Mouse (Mus musculus) CH12.LX (cell line): Measurements from ENCODE around the gene Astn2. TPM values are rescaled to one million over a fixed set of nuclear protein-coding genes. Genes with fewer than 3 reads are reported as not detected.

ENCODE experiments used
- DNase-seq: peaks from one replicate; pipeline ENCODE4 v3.0.0-alpha.2; 2013; ENCODE audit errors: extremely low read depth
- H3K27ac ChIP-seq: 2 replicates; pipeline ENCODE4 v1.5.1; 2012; ENCODE audit warnings: low read depth, mild to moderate bottlenecking, control low read depth, moderate library complexity; ENCODE audit not compliant: insufficient read depth
- H3K27me3 ChIP-seq: replicated peaks from 2 replicates; pipeline ENCODE3; 2012; ENCODE audit warnings: inconsistent platforms
- H3K36me3 ChIP-seq, 2 experiments: replicated peaks in 1 of 2; 2 replicates each; pipeline versions ENCODE3 to v1.6.1; 2012; ENCODE audit warnings: inconsistent platforms in 1 of 2, low read length in 1 of 2, mild to moderate bottlenecking in 1 of 2, mixed read lengths in 1 of 2, moderate library complexity in 1 of 2; ENCODE audit not compliant: control insufficient read depth in 1 of 2, insufficient read depth in 1 of 2
- H3K4me1 ChIP-seq, 2 experiments: 2 replicates each; pipeline ENCODE4 v1.6.1; 2012; ENCODE audit warnings: inconsistent platforms in 1 of 2, moderate library complexity in 1 of 2; ENCODE audit not compliant: insufficient read depth in 2 of 2, control insufficient read depth in 1 of 2
- H3K4me2 ChIP-seq: 2 replicates; pipeline ENCODE4 v1.6.1; 2012; ENCODE audit warnings: low read depth, mild to moderate bottlenecking, control low read depth; ENCODE audit not compliant: poor library complexity, insufficient read depth, severe bottlenecking
- H3K4me3 ChIP-seq, 3 experiments: fragments of 150-350 bp in 1 of 3; sonication (generic) in 1 of 3; replicated peaks in 1 of 3; 2 replicates each; pipeline versions ENCODE3 to v1.5.1; 2011 to 2012; ENCODE audit warnings: low read depth in 2 of 3, low read length in 2 of 3, mild to moderate bottlenecking in 2 of 3, moderate library complexity in 2 of 3, control low read depth in 1 of 3, improper control_type of control experiment in 1 of 3, inconsistent platforms in 1 of 3, mixed read lengths in 1 of 3; ENCODE audit not compliant: poor library complexity in 1 of 3
- H3K79me2 ChIP-seq: replicated peaks from 2 replicates; pipeline ENCODE4 v1.6.1; 2012; ENCODE audit warnings: mild to moderate bottlenecking, moderate library complexity; ENCODE audit not compliant: control insufficient read depth, poor library complexity, insufficient read depth, severe bottlenecking; ENCODE audit errors: extremely low read depth
- H3K9ac ChIP-seq: 2 replicates; pipeline ENCODE4 v1.6.1; 2012; ENCODE audit warnings: low read depth, mild to moderate bottlenecking, control low read depth, moderate library complexity; ENCODE audit not compliant: insufficient read depth
- H3K9me3 ChIP-seq: replicated peaks from 2 replicates; pipeline ENCODE3; 2012; ENCODE audit warnings: low read length, inconsistent platforms, mixed read lengths
- BHLHE40 ChIP-seq: IDR thresholded peaks from 2 replicates; pipeline ENCODE4 v1.6.1; 2011; ENCODE audit warnings: mild to moderate bottlenecking, low read depth, low read length, improper control_type of control experiment
- CHD2 ChIP-seq: IDR thresholded peaks from 2 replicates; pipeline ENCODE4 v1.6.1; 2011; ENCODE audit warnings: low read length, improper control_type of control experiment
- ELF1 ChIP-seq: IDR thresholded peaks from 2 replicates; pipeline ENCODE4 v1.6.1; 2014; ENCODE audit warnings: low read depth, mild to moderate bottlenecking, inconsistent platforms, low read length, improper control_type of control experiment
- ETS1 ChIP-seq: conservative IDR thresholded peaks from 2 replicates; pipeline ENCODE4 v1.6.1; 2012; ENCODE audit warnings: low read depth, mild to moderate bottlenecking, inconsistent platforms, low read length, improper control_type of control experiment, moderate library complexity
- GABPA ChIP-seq: IDR thresholded peaks from 2 replicates; pipeline ENCODE4 v1.6.1; 2012; ENCODE audit warnings: low read depth, low read length, improper control_type of control experiment, inconsistent platforms; ENCODE audit not compliant: insufficient replicate concordance
- HCFC1 ChIP-seq: IDR thresholded peaks from 2 replicates; pipeline ENCODE4 v1.6.1; 2012; ENCODE audit warnings: low read depth, mild to moderate bottlenecking, inconsistent platforms, low read length, improper control_type of control experiment
- IRF4 ChIP-seq: IDR thresholded peaks from 2 replicates; pipeline ENCODE4 v1.6.1; 2014; ENCODE audit warnings: low read depth, mild to moderate bottlenecking, inconsistent platforms, low read length, improper control_type of control experiment
- JUN ChIP-seq: IDR thresholded peaks from 2 replicates; pipeline ENCODE4 v1.6.1; 2011; ENCODE audit warnings: low read depth, mild to moderate bottlenecking, low read length, improper control_type of control experiment, moderate library complexity; ENCODE audit not compliant: insufficient read depth
- JUND ChIP-seq: conservative IDR thresholded peaks from 2 replicates; pipeline ENCODE4 v1.6.1; 2011; ENCODE audit warnings: low read depth, low read length, improper control_type of control experiment
- KAT2A ChIP-seq: IDR thresholded peaks from 2 replicates; pipeline ENCODE4 v1.6.1; 2012; ENCODE audit warnings: low read length, improper control_type of control experiment, inconsistent platforms; ENCODE audit not compliant: insufficient replicate concordance
- MAFK ChIP-seq: IDR thresholded peaks from 2 replicates; pipeline ENCODE4 v1.6.1; 2011; ENCODE audit warnings: low read length, improper control_type of control experiment; ENCODE audit not compliant: insufficient replicate concordance
- MAX ChIP-seq: IDR thresholded peaks from 2 replicates; pipeline ENCODE4 v1.6.1; 2011; ENCODE audit warnings: low read length, improper control_type of control experiment
- MEF2A ChIP-seq: IDR thresholded peaks from 2 replicates; pipeline ENCODE4 v1.6.1; 2014; ENCODE audit warnings: low read depth, mild to moderate bottlenecking, inconsistent platforms, low read length, improper control_type of control experiment, borderline replicate concordance
- MXI1 ChIP-seq: IDR thresholded peaks from 2 replicates; pipeline ENCODE4 v1.6.1; 2011; ENCODE audit warnings: mild to moderate bottlenecking, low read depth, low read length, improper control_type of control experiment
- MYC ChIP-seq: IDR thresholded peaks from 2 replicates; pipeline ENCODE4 v1.6.1; 2011; ENCODE audit warnings: low read depth, mild to moderate bottlenecking, improper control_type of control experiment, low read length
- NELFE ChIP-seq: IDR thresholded peaks from 2 replicates; pipeline ENCODE4 v1.6.1; 2011; ENCODE audit warnings: low read depth, low read length, improper control_type of control experiment
- PAX5 ChIP-seq: IDR thresholded peaks from 2 replicates; pipeline ENCODE4 v1.6.1; 2012; ENCODE audit warnings: low read length, inconsistent platforms, mixed read lengths
- POLR2AphosphoS2 ChIP-seq: IDR thresholded peaks from 2 replicates; pipeline ENCODE4 v1.6.1; 2011; ENCODE audit warnings: low read depth, low read length, improper control_type of control experiment
- RAD21 ChIP-seq: IDR thresholded peaks from 2 replicates; pipeline ENCODE4 v1.6.1; 2011; ENCODE audit warnings: low read depth, mild to moderate bottlenecking, low read length, improper control_type of control experiment, moderate library complexity
- SIN3A ChIP-seq: IDR thresholded peaks from 2 replicates; pipeline ENCODE4 v1.6.1; 2012; ENCODE audit warnings: low read length, improper control_type of control experiment, inconsistent platforms
- SMC3 ChIP-seq: IDR thresholded peaks from 2 replicates; pipeline ENCODE4 v1.6.1; 2011; ENCODE audit warnings: low read depth, low read length, improper control_type of control experiment
- USF1 ChIP-seq: IDR thresholded peaks from 2 replicates; pipeline ENCODE4 v1.6.1; 2014; ENCODE audit warnings: low read depth, mild to moderate bottlenecking, inconsistent platforms, low read length, improper control_type of control experiment
- USF2 ChIP-seq: conservative IDR thresholded peaks from 2 replicates; pipeline ENCODE4 v1.6.1; 2011; ENCODE audit warnings: low read depth, low read length, improper control_type of control experiment
- ZC3H11A ChIP-seq: IDR thresholded peaks from 2 replicates; pipeline ENCODE4 v1.6.1; 2012; ENCODE audit warnings: low read depth, mild to moderate bottlenecking, inconsistent platforms, low read length, improper control_type of control experiment
- ZKSCAN1 ChIP-seq: IDR thresholded peaks from 2 replicates; pipeline ENCODE4 v1.6.1; 2012; ENCODE audit warnings: low read depth, inconsistent platforms, low read length, improper control_type of control experiment, borderline replicate concordance
- ZMIZ1 ChIP-seq: IDR thresholded peaks from 2 replicates; pipeline ENCODE4 v1.6.1; 2012; ENCODE audit warnings: low read depth, mild to moderate bottlenecking, inconsistent platforms, low read length, improper control_type of control experiment
- dilution Hi-C: fragments of 300-500 bp; cut with MboI; formaldehyde crosslinking; loops from 2 replicates; pipeline ENCODE4 v1.14.3; 2020; ENCODE audit warnings: low sequenced_read_pairs; ENCODE audit not compliant: extremely low pct_unique_long_range_greater_than_20kb, extremely low pct_ligation_motif_present
- in situ Hi-C: fragments of 300-500 bp; cut with MboI; formaldehyde crosslinking; loops from 3 replicates; pipeline ENCODE4 v1.14.3; 2019; ENCODE audit warnings: low sequenced_read_pairs, low pct_ligation_motif_present, low pct_unique_long_range_greater_than_20kb, mixed read lengths
- polyA plus RNA-seq: library from polyadenylated mRNA; unstranded; fragments of >175 nt; gene quantifications from 2 replicates; pipeline ENCODE4 v1.2.1, GENCODE M21; 2012; ENCODE audit warnings: low read depth; ENCODE audit not compliant: insufficient read length
- total RNA-seq, 2 experiments: library from RNA; depleted of rRNA; stranded (reverse); fragments of 300-350 nt in 1 of 2; fragments of >200 nt in 1 of 2; gene quantifications; 2 replicates each; pipeline ENCODE4 v1.2.3; 2012 to 2014

Gene Astn2
- total and polyA plus RNA-seq, 3 experiments, result not detected

- no peak for DNase-seq
- H3K9me3 ChIP-seq, result no peaks in the 10 kb centered on the region
- in situ Hi-C loops, result loop anchor here (25.0 kb wide), 1 partner anchor 954 kb away; no protein-coding TSS in a partner anchor
- H3K79me2 ChIP-seq, result no peaks in the 10 kb centered on the region
- TF ChIP-seq MYC, result no peak
- TF ChIP-seq ZC3H11A, result no peak
- no peak for TF ChIP-seq GABPA
- no peak for TF ChIP-seq BHLHE40
- no peak for TF ChIP-seq HCFC1
- no peak for TF ChIP-seq MXI1
- no peak for TF ChIP-seq USF2
- TF ChIP-seq PAX5, result no peak
- no peak for TF ChIP-seq ETS1
- TF ChIP-seq CHD2, result no peak
- no peak for TF ChIP-seq MEF2A
- no peak for TF ChIP-seq ZKSCAN1
- TF ChIP-seq POLR2AphosphoS2, result no peak
- TF ChIP-seq, all 38 proteins: peak for 0
- Histone ChIP-seq H3K9ac (no peak overlapping the region), H3K4me3 (no peak overlapping the region), H3K4me2 (no peak overlapping the region), H3K4me1 (no peaks in the 10 kb centered on the region), H3K27me3 (no peaks in the 10 kb centered on the region), H3K36me3 (no peaks in the 10 kb centered on the region), H3K27ac (no peak overlapping the region)
- dilution Hi-C loops, result no loop called here
Observed at GRCm38 (mm10) chr4:65491541-65491940, 912.9 kb downstream of the Astn2 start.

- no peaks in the 10 kb centered on the region for H3K36me3 ChIP-seq
- no peaks in the 10 kb centered on the region for H3K79me2 ChIP-seq
- H3K4me1 ChIP-seq, result no peaks in the 10 kb centered on the region
- no peak for DNase-seq
- H3K9ac ChIP-seq, result no peak overlapping the region
- dilution Hi-C loops (no loop called here), in situ Hi-C loops (loop anchor here (25.0 kb wide), 1 partner anchor 952 kb away; no protein-coding TSS in a partner anchor)
- H3K4me2 ChIP-seq, result no peak overlapping the region
- no peak overlapping the region for H3K27ac ChIP-seq
- no peak overlapping the region for H3K4me3 ChIP-seq
- H3K27me3 ChIP-seq, result no peaks in the 10 kb centered on the region
- TF ChIP-seq PAX5 (no peak), MAFK (no peak), SIN3A (no peak), ZMIZ1 (no peak), RAD21 (no peak), MAX (no peak), USF2 (no peak), NELFE (no peak), IRF4 (no peak), ELF1 (no peak), ZKSCAN1 (no peak), JUN (no peak), SMC3 (no peak), KAT2A (no peak), HCFC1 (no peak), USF1 (no peak), JUND (no peak), GABPA (no peak)
- no peaks in the 10 kb centered on the region for H3K9me3 ChIP-seq
Observed at GRCm38 (mm10) chr4:65489711-65490110, 914.7 kb downstream of the Astn2 start.
